Mouse (Mus musculus): ENCODE measurements at regions not wholly inside any gene's neighbourhood (a gene's known extent, or its start where the extent isn't known, plus 50 kb on each side); places are given as distances from the start of the nearest gene placed in this dataset.

DNA sequence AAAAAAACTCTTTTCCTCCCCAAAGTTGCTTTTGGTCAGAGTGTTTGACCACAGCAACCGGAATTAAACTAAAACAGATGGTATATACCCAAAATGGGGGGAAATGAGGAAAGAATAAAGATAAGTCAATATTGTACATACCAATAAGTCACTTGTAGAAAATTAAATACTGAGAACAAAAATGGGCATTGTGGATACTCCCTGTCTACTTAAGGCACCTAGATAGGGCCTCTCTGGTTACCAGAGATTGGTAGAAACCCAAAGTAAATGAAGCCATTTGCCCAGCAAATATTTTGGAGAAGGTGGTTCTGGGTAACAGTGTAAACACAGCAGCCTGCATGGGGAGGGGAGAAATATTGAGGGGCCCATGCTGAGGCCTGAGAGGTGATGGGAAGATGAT is 237.3 kb downstream of the Wdr11 start:
- dilution Hi-C loops (cut with MboI; ENCODE audit: extremely low pct_ligation_motif_present, extremely low pct_unique_long_range_greater_than_20kb, low sequenced_read_pairs): no loop called here
- Histone ChIP-seq H3K4me3 (replicated peaks in 1 of 3; ENCODE audit: low read depth in 2 of 3, low read length in 2 of 3, poor library complexity in 1 of 3) (no peak overlapping the region), H3K27me3 (replicated peaks) (peaks cover 89% of the 10 kb centered on the region), H3K79me2 (replicated peaks; ENCODE audit: control insufficient read depth, extremely low read depth, insufficient read depth, poor library complexity, severe bottlenecking) (no peaks in the 10 kb centered on the region), H3K4me2 (ENCODE audit: insufficient read depth, low read depth, poor library complexity, severe bottlenecking) (no peak overlapping the region), H3K4me1 (ENCODE audit: control insufficient read depth in 1 of 2, insufficient read depth in 2 of 2) (no peaks in the 10 kb centered on the region), H3K27ac (ENCODE audit: insufficient read depth, low read depth) (no peak overlapping the region), H3K36me3 (replicated peaks in 1 of 2; ENCODE audit: control insufficient read depth in 1 of 2, insufficient read depth in 1 of 2, low read length in 1 of 2) (no peaks in the 10 kb centered on the region), H3K9ac (ENCODE audit: insufficient read depth, low read depth) (no peak overlapping the region), H3K9me3 (replicated peaks; ENCODE audit: low read length) (no peaks in the 10 kb centered on the region)
- TF ChIP-seq USF1 (IDR thresholded peaks at IDR 0.05; ENCODE audit: low read depth, low read length) (no peak), ZMIZ1 (IDR thresholded peaks at IDR 0.05; ENCODE audit: low read depth, low read length) (no peak), MAZ (IDR thresholded peaks at IDR 0.05; ENCODE audit: low read depth, low read length) (no peak), SIN3A (IDR thresholded peaks at IDR 0.05; ENCODE audit: low read length) (no peak), MAX (IDR thresholded peaks at IDR 0.05; ENCODE audit: low read length) (no peak), RAD21 (IDR thresholded peaks at IDR 0.05; ENCODE audit: low read depth, low read length) (no peak), RCOR1 (conservative IDR thresholded peaks at IDR 0.05; ENCODE audit: low read depth, low read length) (no peak), USF2 (conservative IDR thresholded peaks at IDR 0.05; ENCODE audit: low read depth, low read length) (no peak), UBTF (IDR thresholded peaks at IDR 0.05; ENCODE audit: low read depth, low read length) (no peak), GABPA (IDR thresholded peaks at IDR 0.05; ENCODE audit: insufficient replicate concordance, low read depth, low read length) (no peak), MXI1 (IDR thresholded peaks at IDR 0.05; ENCODE audit: low read depth, low read length) (no peak), TBP (conservative IDR thresholded peaks at IDR 0.05; ENCODE audit: low read depth, low read length) (no peak), ETS1 (conservative IDR thresholded peaks at IDR 0.05; ENCODE audit: low read depth, low read length) (no peak), MYC (IDR thresholded peaks at IDR 0.05; ENCODE audit: low read depth, low read length) (no peak), PAX5 (IDR thresholded peaks at IDR 0.05; ENCODE audit: low read length) (no peak), ZKSCAN1 (IDR thresholded peaks at IDR 0.05; ENCODE audit: borderline replicate concordance, low read depth, low read length) (no peak)
- in situ Hi-C loops (cut with MboI; ENCODE audit: low pct_ligation_motif_present, low pct_unique_long_range_greater_than_20kb, low sequenced_read_pairs): no loop called here
- DNase-seq (ENCODE audit: extremely low read depth): no peak

DNA sequence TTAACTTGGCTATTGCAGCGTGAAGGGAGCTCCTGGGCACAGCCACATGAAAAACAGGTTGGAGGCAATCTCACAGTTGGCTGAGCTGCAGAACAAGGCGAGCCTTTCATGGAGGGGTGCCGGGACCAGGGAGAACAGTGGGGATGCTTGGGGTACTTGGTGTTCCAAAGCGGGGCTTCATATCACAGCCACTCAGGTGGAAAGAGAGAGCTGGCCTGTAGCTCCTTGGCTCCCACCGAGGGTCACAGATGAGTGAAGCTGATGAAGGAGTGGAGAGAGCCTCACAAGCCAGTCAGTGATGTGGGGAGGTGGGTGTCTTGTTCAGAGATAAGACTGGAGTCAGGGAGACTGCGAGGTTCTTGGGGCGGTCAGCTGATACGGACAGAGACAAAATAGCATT is 241.2 kb downstream of the Wdr11 start:
- dilution Hi-C loops (cut with MboI; ENCODE audit: extremely low pct_ligation_motif_present, extremely low pct_unique_long_range_greater_than_20kb, low sequenced_read_pairs): no loop called here
- no peak overlapping the region for H3K9ac ChIP-seq (ENCODE audit: insufficient read depth, low read depth)
- in situ Hi-C loops (cut with MboI; ENCODE audit: low pct_ligation_motif_present, low pct_unique_long_range_greater_than_20kb, low sequenced_read_pairs): no loop called here
- H3K27me3 ChIP-seq (replicated peaks): peaks cover 82% of the 10 kb centered on the region
- H3K9me3 ChIP-seq (replicated peaks; ENCODE audit: low read length): no peaks in the 10 kb centered on the region
- no peak for DNase-seq (ENCODE audit: extremely low read depth)
- H3K4me3 ChIP-seq (replicated peaks in 1 of 3; ENCODE audit: low read depth in 2 of 3, low read length in 2 of 3, poor library complexity in 1 of 3): no peak overlapping the region
- H3K79me2 ChIP-seq (replicated peaks; ENCODE audit: control insufficient read depth, extremely low read depth, insufficient read depth, poor library complexity, severe bottlenecking): no peaks in the 10 kb centered on the region
- no peaks in the 10 kb centered on the region for H3K36me3 ChIP-seq (replicated peaks in 1 of 2; ENCODE audit: control insufficient read depth in 1 of 2, insufficient read depth in 1 of 2, low read length in 1 of 2)
- no peak overlapping the region for H3K27ac ChIP-seq (ENCODE audit: insufficient read depth, low read depth)
- H3K4me1 ChIP-seq (ENCODE audit: control insufficient read depth in 1 of 2, insufficient read depth in 2 of 2): no peaks in the 10 kb centered on the region
- no peak overlapping the region for H3K4me2 ChIP-seq (ENCODE audit: insufficient read depth, low read depth, poor library complexity, severe bottlenecking)
- TF ChIP-seq JUN (IDR thresholded peaks at IDR 0.05; ENCODE audit: insufficient read depth, low read depth, low read length): no peak
- no peak for TF ChIP-seq ZMIZ1 (IDR thresholded peaks at IDR 0.05; ENCODE audit: low read depth, low read length)
- TF ChIP-seq JUND (conservative IDR thresholded peaks at IDR 0.05; ENCODE audit: low read depth, low read length): no peak
- TF ChIP-seq MAZ (IDR thresholded peaks at IDR 0.05; ENCODE audit: low read depth, low read length): no peak
- no peak for TF ChIP-seq POLR2AphosphoS2 (IDR thresholded peaks at IDR 0.05; ENCODE audit: low read depth, low read length)
- no peak for TF ChIP-seq EP300 (IDR thresholded peaks at IDR 0.05; ENCODE audit: low read length)
- no peak for TF ChIP-seq MEF2A (IDR thresholded peaks at IDR 0.05; ENCODE audit: borderline replicate concordance, low read depth, low read length)
- no peak for TF ChIP-seq ZC3H11A (IDR thresholded peaks at IDR 0.05; ENCODE audit: low read depth, low read length)
- no peak for TF ChIP-seq USF2 (conservative IDR thresholded peaks at IDR 0.05; ENCODE audit: low read depth, low read length)
- no peak for TF ChIP-seq ZKSCAN1 (IDR thresholded peaks at IDR 0.05; ENCODE audit: borderline replicate concordance, low read depth, low read length)
- TF ChIP-seq TCF12 (IDR thresholded peaks at IDR 0.05; ENCODE audit: low read depth, low read length): no peak
- TF ChIP-seq MAFK (IDR thresholded peaks at IDR 0.05; ENCODE audit: insufficient replicate concordance, low read length): no peak
- TF ChIP-seq HCFC1 (IDR thresholded peaks at IDR 0.05; ENCODE audit: low read depth, low read length): no peak
- TF ChIP-seq ETS1 (conservative IDR thresholded peaks at IDR 0.05; ENCODE audit: low read depth, low read length): no peak
- TF ChIP-seq UBTF (IDR thresholded peaks at IDR 0.05; ENCODE audit: low read depth, low read length): no peak
- TF ChIP-seq KAT2A (IDR thresholded peaks at IDR 0.05; ENCODE audit: insufficient replicate concordance, low read length): no peak
- no peak for TF ChIP-seq SMC3 (IDR thresholded peaks at IDR 0.05; ENCODE audit: low read depth, low read length)
- TF ChIP-seq CHD2 (IDR thresholded peaks at IDR 0.05; ENCODE audit: low read length): no peak
- TF ChIP-seq ZNF384 (IDR thresholded peaks at IDR 0.05; ENCODE audit: low read depth, low read length): no peak

Data from CH12.LX (cell line).